Mouse (Mus musculus): ENCODE data around the gene Igfn1. TPM values are rescaled to one million over a fixed set of nuclear protein-coding genes. Genes with fewer than 3 reads are reported as not detected.

The Igfn1 gene
- polyA plus RNA-seq, 1 experiment from 2014 or later, result 0.09 TPM

- no peaks in the 10 kb centered on the region for H3K4me1 ChIP-seq (replicated peaks)
- peaks cover 3% of the 10 kb centered on the region; the same call in 1 of the 2 replicates for H3K27me3 ChIP-seq (ENCODE audit: insufficient read depth, poor library complexity, severe bottlenecking)
- DNase-seq (ENCODE audit: low spot score), result no peak
- no peak overlapping the region for H3K4me3 ChIP-seq
- H3K27ac ChIP-seq, result no peak overlapping the region
- 75% methylated on average over 7 of the region's 7 CpGs for WGBS
- no peaks in the 10 kb centered on the region for H3K36me3 ChIP-seq
- H3K9me3 ChIP-seq, result no peaks in the 10 kb centered on the region
Observed at GRCm38 (mm10) chr1:135997537-135997936, 8.6 kb downstream of the Igfn1 start.

- Histone ChIP-seq H3K4me3 (no peak overlapping the region), H3K9me3 (no peaks in the 10 kb centered on the region), H3K36me3 (no peaks in the 10 kb centered on the region), H3K27ac (no peak overlapping the region), H3K27me3 (ENCODE audit: insufficient read depth, poor library complexity, severe bottlenecking) (peaks cover 3% of the 10 kb centered on the region; the same call in 1 of the 2 replicates), H3K4me1 (replicated peaks) (no peaks in the 10 kb centered on the region)
- no peak for DNase-seq (ENCODE audit: low spot score)
- WGBS, result 79% methylated on average over 4 of the region's 4 CpGs
Observed at GRCm38 (mm10) chr1:135993470-135993869, 12.7 kb downstream of the Igfn1 start.

DNA sequence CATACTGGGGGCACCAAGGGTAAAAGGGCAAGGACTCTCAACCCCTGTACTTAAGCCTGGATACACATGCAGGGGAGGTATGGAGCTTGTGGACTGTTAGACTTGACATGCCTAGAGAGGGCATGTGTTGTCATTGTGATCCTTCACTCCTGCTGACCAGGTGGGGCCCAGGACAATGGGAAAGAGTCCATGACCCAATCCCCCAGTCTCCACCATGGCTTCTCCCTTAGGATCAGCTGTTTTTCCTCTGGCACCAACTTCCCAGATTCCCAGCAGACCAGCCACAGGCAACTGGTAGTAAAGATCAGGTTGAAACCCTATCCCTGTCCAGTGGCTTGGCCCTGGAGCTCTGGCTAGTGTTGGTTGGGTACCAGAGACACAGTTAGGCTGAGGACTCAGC lies 16.3 kb downstream of the Igfn1 start:
- Histone ChIP-seq H3K27me3 (ENCODE audit: insufficient read depth, poor library complexity, severe bottlenecking) (no peaks in the 10 kb centered on the region), H3K27ac (no peak overlapping the region), H3K36me3 (no peaks in the 10 kb centered on the region), H3K9me3 (no peaks in the 10 kb centered on the region), H3K4me1 (replicated peaks) (no peaks in the 10 kb centered on the region), H3K4me3 (no peak overlapping the region)
- DNase-seq (ENCODE audit: low spot score), result no peak

DNA sequence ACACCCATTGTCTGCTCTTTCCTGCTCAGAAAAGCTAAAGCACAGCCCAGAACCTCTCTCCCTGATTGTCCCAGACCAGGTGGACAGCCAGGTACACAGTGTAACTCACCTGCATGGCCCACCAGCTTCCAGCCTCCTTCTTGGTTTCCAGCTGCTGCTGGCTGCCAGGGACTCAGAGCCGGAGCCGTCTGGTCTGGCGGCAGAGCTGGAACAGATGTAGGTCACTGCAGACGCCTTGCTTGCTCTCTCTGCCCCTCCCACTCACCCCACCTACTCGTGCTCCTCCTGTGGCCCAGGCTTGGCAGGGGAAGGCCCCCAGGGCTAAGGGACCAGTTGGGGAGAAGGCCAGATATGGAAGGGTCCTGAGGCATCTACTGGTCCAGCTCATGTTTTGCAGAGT lies 22.0 kb downstream of the Igfn1 start:
- Histone ChIP-seq H3K36me3 (no peaks in the 10 kb centered on the region), H3K4me1 (replicated peaks) (peaks cover 5% of the 10 kb centered on the region; the same call in 1 of the 2 replicates), H3K9me3 (no peaks in the 10 kb centered on the region), H3K27me3 (ENCODE audit: insufficient read depth, poor library complexity, severe bottlenecking) (no peaks in the 10 kb centered on the region), H3K27ac (no peak overlapping the region), H3K4me3 (no peak overlapping the region)
- 55% methylated on average over 5 of the region's 5 CpGs for WGBS
- DNase-seq (ENCODE audit: low spot score), result no peak

- Histone ChIP-seq H3K36me3 (no peaks in the 10 kb centered on the region), H3K27me3 (ENCODE audit: insufficient read depth, poor library complexity, severe bottlenecking) (no peaks in the 10 kb centered on the region), H3K4me1 (replicated peaks) (peaks cover 7% of the 10 kb centered on the region; the same call in 1 of the 2 replicates), H3K27ac (no peak overlapping the region), H3K4me3 (no peak overlapping the region), H3K9me3 (no peaks in the 10 kb centered on the region)
- no peak for DNase-seq (ENCODE audit: low spot score)
- 90% methylated on average over 3 of the region's 3 CpGs for WGBS
Observed at GRCm38 (mm10) chr1:135972576-135972975, 33.6 kb downstream of the Igfn1 start.

- no peak for DNase-seq (ENCODE audit: low spot score)
- no peak overlapping the region for H3K4me3 ChIP-seq
- 50% methylated on average over 2 of the region's 2 CpGs for WGBS
- no peaks in the 10 kb centered on the region for H3K9me3 ChIP-seq
- peaks cover 7% of the 10 kb centered on the region for H3K4me1 ChIP-seq (replicated peaks)
- H3K27me3 ChIP-seq (ENCODE audit: insufficient read depth, poor library complexity, severe bottlenecking), result no peaks in the 10 kb centered on the region
- no peaks in the 10 kb centered on the region for H3K36me3 ChIP-seq
- H3K27ac ChIP-seq, result 0 out of 2 replicates have a peak overlapping the region, but pooled peaks have one; percentile 24
Observed at GRCm38 (mm10) chr1:135970486-135970885, 35.7 kb downstream of the Igfn1 start.

GRCm38 (mm10) chr1:135967739-135968138 lies 38.4 kb downstream of the Igfn1 start:
- Histone ChIP-seq H3K4me3 (no peak overlapping the region), H3K27me3 (ENCODE audit: insufficient read depth, poor library complexity, severe bottlenecking) (no peaks in the 10 kb centered on the region), H3K36me3 (no peaks in the 10 kb centered on the region), H3K27ac (no peak overlapping the region), H3K9me3 (no peaks in the 10 kb centered on the region), H3K4me1 (replicated peaks) (peaks cover 17% of the 10 kb centered on the region)
- no peak for DNase-seq (ENCODE audit: low spot score)
- WGBS, result 84% methylated on average over 4 of the region's 4 CpGs

GRCm38 (mm10) chr1:135964561-135964960 lies 41.6 kb downstream of the Igfn1 start:
- Histone ChIP-seq H3K27ac (no peak overlapping the region), H3K4me1 (replicated peaks) (peaks cover 11% of the 10 kb centered on the region), H3K36me3 (no peaks in the 10 kb centered on the region), H3K9me3 (no peaks in the 10 kb centered on the region), H3K27me3 (ENCODE audit: insufficient read depth, poor library complexity, severe bottlenecking) (no peaks in the 10 kb centered on the region), H3K4me3 (no peak overlapping the region)
- no peak for DNase-seq (ENCODE audit: low spot score)
- 72% methylated on average over 11 of the region's 11 CpGs for WGBS

DNA sequence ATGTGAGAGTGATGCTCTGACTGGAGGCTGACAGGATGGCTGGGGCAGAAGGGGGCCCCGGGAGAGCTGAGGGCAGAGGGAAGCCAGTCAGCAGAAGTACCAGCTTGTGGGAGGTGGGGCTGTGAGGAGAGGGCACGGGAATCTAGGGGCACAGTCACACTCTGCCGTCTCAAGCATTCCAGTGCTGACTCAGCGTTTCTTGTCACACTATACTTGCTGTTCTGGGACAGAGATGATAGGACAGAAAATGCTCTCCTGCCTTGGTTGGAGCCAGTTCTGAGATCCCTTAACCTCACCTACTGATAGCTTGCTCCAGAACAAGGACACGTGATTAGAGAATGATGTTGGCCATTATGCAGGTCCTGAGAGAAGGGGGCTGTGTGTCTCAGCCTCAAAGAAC lies 43.0 kb downstream of the Igfn1 start:
- Histone ChIP-seq H3K4me1 (replicated peaks) (peaks cover 11% of the 10 kb centered on the region), H3K27ac (no peak overlapping the region), H3K4me3 (no peak overlapping the region), H3K36me3 (no peaks in the 10 kb centered on the region), H3K27me3 (ENCODE audit: insufficient read depth, poor library complexity, severe bottlenecking) (no peaks in the 10 kb centered on the region), H3K9me3 (no peaks in the 10 kb centered on the region)
- no peak for DNase-seq (ENCODE audit: low spot score)
- 77% methylated on average over 5 of the region's 5 CpGs for WGBS

DNA sequence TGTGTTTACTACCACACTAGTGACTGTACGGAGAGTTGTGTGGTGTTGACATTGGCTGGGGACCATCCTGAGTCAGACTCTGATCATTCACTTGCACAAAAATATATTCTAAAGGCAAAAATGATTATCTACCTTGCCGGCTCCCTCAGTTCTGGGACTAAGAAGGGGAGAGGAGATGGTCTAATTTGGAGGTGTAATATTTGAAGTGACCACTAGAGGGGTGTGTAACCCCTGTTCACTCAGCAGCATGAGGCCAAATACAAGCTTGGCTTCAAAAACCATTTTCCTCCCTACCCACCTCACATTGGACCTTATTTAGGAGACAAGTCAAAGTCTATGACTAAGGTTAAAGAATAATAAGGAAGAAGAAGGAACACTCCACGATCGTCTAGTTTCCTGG lies 47.7 kb downstream of the Igfn1 start:
- Histone ChIP-seq H3K4me3 (no peak overlapping the region), H3K27me3 (ENCODE audit: insufficient read depth, poor library complexity, severe bottlenecking) (peaks cover 3% of the 10 kb centered on the region; the same call in 1 of the 2 replicates), H3K9me3 (no peaks in the 10 kb centered on the region), H3K36me3 (no peaks in the 10 kb centered on the region), H3K4me1 (replicated peaks) (0 out of 2 replicates have a peak, but pooled peaks cover 2% of the 10 kb centered on the region), H3K27ac (no peak overlapping the region)
- 45% methylated on average over 4 of the region's 4 CpGs for WGBS
- DNase-seq (ENCODE audit: low spot score), result peak; percentile 12

- H3K4me1 ChIP-seq (replicated peaks), result peaks cover 6% of the 10 kb centered on the region
- H3K27me3 ChIP-seq (ENCODE audit: insufficient read depth, poor library complexity, severe bottlenecking), result peaks cover 18% of the 10 kb centered on the region
- DNase-seq (ENCODE audit: low spot score), result no peak
- 66% methylated on average over 2 of the region's 2 CpGs for WGBS
- no peak overlapping the region for H3K27ac ChIP-seq
- no peak overlapping the region for H3K4me3 ChIP-seq
- H3K9me3 ChIP-seq, result no peaks in the 10 kb centered on the region
- H3K36me3 ChIP-seq, result no peaks in the 10 kb centered on the region
Observed at GRCm38 (mm10) chr1:135948871-135949270, 57.3 kb downstream of the Igfn1 start.

DNA sequence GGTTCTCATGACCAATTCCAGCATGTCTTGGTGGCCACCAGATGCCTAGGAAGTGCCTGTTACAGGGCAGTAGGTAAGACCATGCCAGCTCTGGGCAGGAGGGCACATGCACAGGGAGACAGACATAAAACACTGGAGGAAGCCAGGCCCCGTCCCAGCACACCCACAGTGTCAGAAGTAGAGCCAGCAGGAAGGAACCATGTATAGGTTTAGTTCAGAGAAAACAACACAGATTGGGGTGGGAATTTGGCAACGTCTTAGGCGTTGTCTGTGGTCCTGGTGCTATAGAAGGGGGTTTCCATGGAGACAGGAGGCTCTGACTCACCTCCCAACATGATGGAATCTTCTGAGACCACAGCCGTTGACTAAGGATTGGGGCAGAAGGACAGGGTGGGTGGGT lies 59.9 kb downstream of the Igfn1 start:
- no peak for DNase-seq (ENCODE audit: low spot score)
- Histone ChIP-seq H3K9me3 (no peaks in the 10 kb centered on the region), H3K27ac (no peak overlapping the region), H3K4me3 (no peak overlapping the region), H3K36me3 (no peaks in the 10 kb centered on the region), H3K27me3 (ENCODE audit: insufficient read depth, poor library complexity, severe bottlenecking) (peaks cover 38% of the 10 kb centered on the region), H3K4me1 (replicated peaks) (peaks cover 6% of the 10 kb centered on the region)
- 73% methylated on average over 4 of the region's 4 CpGs for WGBS

DNA sequence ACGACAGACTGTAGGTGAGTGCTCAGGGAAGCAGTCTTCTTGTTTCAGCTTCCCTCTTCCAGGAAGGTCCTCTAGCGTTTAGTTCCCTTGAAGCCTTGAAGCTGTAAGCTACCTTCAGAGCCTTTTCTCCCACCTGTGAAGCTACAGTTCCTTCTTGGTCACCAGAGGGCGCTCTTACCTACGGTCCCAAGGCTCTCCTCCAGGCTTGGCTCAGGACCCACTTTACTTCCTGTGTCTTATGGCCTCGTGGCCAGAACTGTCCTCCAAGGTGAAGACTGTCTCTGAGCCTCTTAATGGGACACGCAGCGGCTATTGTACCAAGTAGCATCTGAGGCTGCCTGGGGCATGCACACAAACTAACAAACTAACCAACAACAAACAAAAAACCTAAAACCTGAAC lies 60.4 kb downstream of the Igfn1 start:
- Histone ChIP-seq H3K27ac (no peak overlapping the region), H3K4me3 (no peak overlapping the region), H3K4me1 (replicated peaks) (peaks cover 6% of the 10 kb centered on the region), H3K9me3 (no peaks in the 10 kb centered on the region), H3K27me3 (ENCODE audit: insufficient read depth, poor library complexity, severe bottlenecking) (peaks cover 42% of the 10 kb centered on the region), H3K36me3 (no peaks in the 10 kb centered on the region)
- 8% methylated on average over 7 of the region's 7 CpGs for WGBS
- DNase-seq (ENCODE audit: low spot score), result peak; percentile 22
